Mouse (Mus musculus): ENCODE data around the gene Pdzd7. TPM values are rescaled to one million over a fixed set of nuclear protein-coding genes. Genes with fewer than 3 reads are reported as not detected.

Gene Pdzd7
- polyA plus RNA-seq, 1 experiment from 2014 or later: 0.11 TPM

DNA sequence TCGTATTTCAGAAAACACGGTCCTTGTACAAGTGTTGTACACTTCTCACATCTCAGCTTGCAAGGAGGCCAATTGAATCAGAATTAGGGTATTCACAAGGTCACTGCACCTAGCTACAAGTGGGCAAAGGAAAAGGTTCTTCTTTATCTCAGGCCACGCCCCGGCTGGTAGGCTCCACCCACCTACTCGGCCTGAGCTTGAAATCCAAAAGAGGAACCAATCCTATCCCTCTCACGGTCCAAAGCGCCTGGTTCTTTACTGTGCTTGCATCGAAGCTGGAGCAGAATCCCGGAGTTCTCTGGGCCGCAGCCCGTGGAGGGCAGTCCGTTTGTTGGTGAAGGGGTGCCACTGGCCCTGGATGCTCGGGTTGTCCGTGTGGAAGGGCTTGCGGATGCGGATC, 40.1 kb downstream of the Pdzd7 start, which contains the start of gene Twnk:
Gene Twnk (plus strand): TSS at position 220 of the 400 bp plus-strand sequence.
- Histone ChIP-seq H3K27ac (peak within 1 kb of the TSS; percentile 87), H3K4me1 (replicated peaks) (peaks cover 34% of the 10 kb centered on the region), H3K4me2 (peak within 1 kb of the TSS; percentile 88), H3K4me3 (peak within 1 kb of the TSS; percentile 97), H3K36me3 (peaks cover 21% of the 10 kb centered on the region), H3K27me3 (no peaks in the 10 kb centered on the region), H3K9ac (peak within 1 kb of the TSS; percentile 85), H3K9me3 (replicated peaks) (no peaks in the 10 kb centered on the region)
- 9% methylated on average over 16 of the region's 16 CpGs for WGBS
- 0 out of 2 replicates have a peak, but pooled peaks have one; percentile 0 for ATAC-seq (replicated peaks; ENCODE audit: insufficient number of reproducible peaks, insufficient read depth, low FRiP score, low read depth)

- Histone ChIP-seq H3K4me2 (no peak overlapping the region), H3K4me1 (replicated peaks) (peaks cover 31% of the 10 kb centered on the region), H3K9me3 (replicated peaks) (no peaks in the 10 kb centered on the region), H3K27ac (no peak overlapping the region), H3K27me3 (no peaks in the 10 kb centered on the region), H3K36me3 (peaks cover 13% of the 10 kb centered on the region; the same call in 1 of the 2 replicates), H3K9ac (no peak overlapping the region), H3K4me3 (no peak overlapping the region)
- ATAC-seq (replicated peaks; ENCODE audit: insufficient number of reproducible peaks, insufficient read depth, low FRiP score, low read depth): no peak
- WGBS: 86% methylated on average over 7 of the region's 7 CpGs
Measured at GRCm38 (mm10) chr19:45003740-45004516, 41.6 kb downstream of the Pdzd7 start.

- Histone ChIP-seq H3K9ac (no peak overlapping the region), H3K4me1 (replicated peaks) (peaks cover 21% of the 10 kb centered on the region), H3K36me3 (peaks cover 13% of the 10 kb centered on the region; the same call in 1 of the 2 replicates), H3K4me2 (no peak overlapping the region), H3K4me3 (no peak overlapping the region), H3K9me3 (replicated peaks) (no peaks in the 10 kb centered on the region), H3K27ac (no peak overlapping the region), H3K27me3 (no peaks in the 10 kb centered on the region)
- WGBS: 61% methylated on average over 3 of the region's 3 CpGs
- ATAC-seq (replicated peaks; ENCODE audit: insufficient number of reproducible peaks, insufficient read depth, low FRiP score, low read depth): no peak
Measured at GRCm38 (mm10) chr19:45002301-45002700, 43.2 kb downstream of the Pdzd7 start.

DNA sequence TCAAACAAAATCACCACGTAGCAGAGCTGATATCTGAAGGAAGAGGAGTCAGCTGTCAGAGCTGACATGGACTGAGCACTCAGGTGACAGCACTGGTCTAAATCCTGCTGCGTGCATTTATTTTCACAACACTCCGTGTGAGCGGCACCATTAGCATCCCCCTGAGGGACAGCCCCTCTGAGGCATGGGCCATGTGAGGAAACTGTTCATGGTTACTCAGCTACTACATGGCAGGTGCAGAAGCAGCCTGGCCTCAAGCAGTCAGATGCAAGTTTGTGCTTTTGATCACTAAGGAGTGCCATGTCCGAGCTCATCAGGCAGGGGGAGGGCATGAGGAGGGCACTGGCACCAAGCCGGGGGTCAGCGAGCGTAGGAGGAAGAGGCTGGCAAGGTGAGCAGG, 45.9 kb downstream of the Pdzd7 start:
- H3K4me2 ChIP-seq: no peak overlapping the region
- H3K4me3 ChIP-seq: no peak overlapping the region
- no peak overlapping the region for H3K9ac ChIP-seq
- H3K4me1 ChIP-seq (replicated peaks): peaks cover 5% of the 10 kb centered on the region
- no peak for ATAC-seq (replicated peaks; ENCODE audit: insufficient number of reproducible peaks, insufficient read depth, low FRiP score, low read depth)
- WGBS: 80% methylated on average over 8 of the region's 8 CpGs
- peaks cover 12% of the 10 kb centered on the region; the same call in 1 of the 2 replicates for H3K36me3 ChIP-seq
- H3K9me3 ChIP-seq (replicated peaks): no peaks in the 10 kb centered on the region
- H3K27me3 ChIP-seq: no peaks in the 10 kb centered on the region
- no peak overlapping the region for H3K27ac ChIP-seq

DNA sequence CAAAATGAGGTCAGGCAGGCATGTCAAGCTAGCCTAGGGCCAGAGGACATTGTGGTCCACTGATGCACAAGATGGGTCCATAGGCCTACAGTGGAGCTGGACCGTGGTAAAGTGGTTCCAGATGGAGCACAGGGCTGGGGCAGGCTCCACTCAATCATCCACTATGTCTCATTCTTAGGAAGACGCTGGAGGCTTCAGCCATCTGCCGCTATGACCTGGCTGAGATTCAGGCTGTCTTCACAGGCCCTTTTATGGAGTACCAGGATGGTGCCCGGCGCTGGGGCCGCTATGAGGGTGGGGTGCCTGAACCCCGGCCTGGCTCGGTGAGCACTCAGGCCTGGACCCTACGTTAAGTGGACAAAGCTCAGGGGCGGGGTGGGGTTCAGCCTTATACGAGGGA, 47.7 kb downstream of the Pdzd7 start:
- no peaks in the 10 kb centered on the region for H3K36me3 ChIP-seq
- no peaks in the 10 kb centered on the region for H3K4me1 ChIP-seq (replicated peaks)
- no peak for ATAC-seq (replicated peaks; ENCODE audit: insufficient number of reproducible peaks, insufficient read depth, low FRiP score, low read depth)
- WGBS: 79% methylated on average over 11 of the region's 11 CpGs
- no peaks in the 10 kb centered on the region for H3K27me3 ChIP-seq
- no peak overlapping the region for H3K27ac ChIP-seq
- no peak overlapping the region for H3K9ac ChIP-seq
- H3K4me3 ChIP-seq: no peak overlapping the region
- no peaks in the 10 kb centered on the region for H3K9me3 ChIP-seq (replicated peaks)
- no peak overlapping the region for H3K4me2 ChIP-seq

DNA sequence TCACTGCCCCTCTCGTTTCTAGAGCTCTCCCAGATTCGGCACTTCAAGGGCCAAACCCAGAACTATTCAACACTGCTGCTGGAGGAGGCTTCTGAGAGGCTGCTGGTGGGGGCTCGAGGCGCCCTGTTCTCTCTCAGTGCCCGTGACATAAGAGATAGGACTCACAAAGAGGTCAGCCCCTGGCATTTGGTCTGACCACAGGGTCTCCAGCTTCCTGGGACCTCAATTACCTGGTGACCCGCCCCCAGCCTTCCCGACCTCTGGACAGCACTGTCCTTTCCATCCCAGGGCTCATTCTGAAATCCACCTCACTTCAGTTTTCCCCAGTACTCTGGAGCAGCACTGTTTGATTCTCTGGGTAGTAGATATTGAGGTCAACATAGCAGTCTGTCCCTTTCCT, 52.8 kb downstream of the Pdzd7 start:
- Histone ChIP-seq H3K36me3 (no peaks in the 10 kb centered on the region), H3K4me3 (no peak overlapping the region), H3K27me3 (0 out of 2 replicates have a peak, but pooled peaks cover 3% of the 10 kb centered on the region), H3K9ac (no peak overlapping the region), H3K27ac (no peak overlapping the region), H3K9me3 (replicated peaks) (no peaks in the 10 kb centered on the region), H3K4me1 (replicated peaks) (peaks cover 19% of the 10 kb centered on the region), H3K4me2 (no peak overlapping the region)
- WGBS: 46% methylated on average over 7 of the region's 7 CpGs
- no peak for ATAC-seq (replicated peaks; ENCODE audit: insufficient number of reproducible peaks, insufficient read depth, low FRiP score, low read depth)

DNA sequence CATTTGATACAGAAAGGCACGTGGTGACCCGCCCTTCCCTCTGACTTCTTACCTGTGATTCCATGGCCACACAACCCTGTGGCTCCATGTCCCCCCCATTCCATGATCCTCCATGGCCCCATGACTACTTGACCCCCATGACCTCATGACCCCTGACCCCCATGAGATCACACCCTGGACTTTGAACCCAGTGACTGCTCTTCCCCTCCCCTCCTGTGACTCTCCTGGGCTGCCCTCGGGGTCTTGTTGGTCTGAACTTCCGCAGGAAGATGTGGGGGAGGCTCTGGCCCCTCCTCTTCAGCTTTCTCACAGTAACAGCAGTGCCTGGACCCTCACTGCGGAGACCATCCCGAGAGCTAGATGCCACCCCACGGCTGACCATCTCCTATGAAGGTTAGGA, 53.3 kb downstream of the Pdzd7 start:
- Histone ChIP-seq H3K27me3 (0 out of 2 replicates have a peak, but pooled peaks cover 5% of the 10 kb centered on the region), H3K27ac (no peak overlapping the region), H3K4me1 (replicated peaks) (peaks cover 19% of the 10 kb centered on the region), H3K36me3 (no peaks in the 10 kb centered on the region), H3K9ac (no peak overlapping the region), H3K9me3 (replicated peaks) (no peaks in the 10 kb centered on the region), H3K4me2 (no peak overlapping the region), H3K4me3 (no peak overlapping the region)
- 42% methylated on average over 7 of the region's 7 CpGs for WGBS
- no peak for ATAC-seq (replicated peaks; ENCODE audit: insufficient number of reproducible peaks, insufficient read depth, low FRiP score, low read depth)

- ATAC-seq (replicated peaks; ENCODE audit: insufficient number of reproducible peaks, insufficient read depth, low FRiP score, low read depth): no peak
- H3K4me2 ChIP-seq: no peak overlapping the region
- 0 out of 2 replicates have a peak, but pooled peaks cover 9% of the 10 kb centered on the region for H3K27me3 ChIP-seq
- H3K4me3 ChIP-seq: no peak overlapping the region
- 81% methylated on average over 8 of the region's 8 CpGs for WGBS
- H3K9ac ChIP-seq: no peak overlapping the region
- H3K36me3 ChIP-seq: no peaks in the 10 kb centered on the region
- no peaks in the 10 kb centered on the region for H3K9me3 ChIP-seq (replicated peaks)
- peaks cover 19% of the 10 kb centered on the region for H3K4me1 ChIP-seq (replicated peaks)
- H3K27ac ChIP-seq: no peak overlapping the region
Measured at GRCm38 (mm10) chr19:44991031-44991430, 54.5 kb downstream of the Pdzd7 start.

DNA sequence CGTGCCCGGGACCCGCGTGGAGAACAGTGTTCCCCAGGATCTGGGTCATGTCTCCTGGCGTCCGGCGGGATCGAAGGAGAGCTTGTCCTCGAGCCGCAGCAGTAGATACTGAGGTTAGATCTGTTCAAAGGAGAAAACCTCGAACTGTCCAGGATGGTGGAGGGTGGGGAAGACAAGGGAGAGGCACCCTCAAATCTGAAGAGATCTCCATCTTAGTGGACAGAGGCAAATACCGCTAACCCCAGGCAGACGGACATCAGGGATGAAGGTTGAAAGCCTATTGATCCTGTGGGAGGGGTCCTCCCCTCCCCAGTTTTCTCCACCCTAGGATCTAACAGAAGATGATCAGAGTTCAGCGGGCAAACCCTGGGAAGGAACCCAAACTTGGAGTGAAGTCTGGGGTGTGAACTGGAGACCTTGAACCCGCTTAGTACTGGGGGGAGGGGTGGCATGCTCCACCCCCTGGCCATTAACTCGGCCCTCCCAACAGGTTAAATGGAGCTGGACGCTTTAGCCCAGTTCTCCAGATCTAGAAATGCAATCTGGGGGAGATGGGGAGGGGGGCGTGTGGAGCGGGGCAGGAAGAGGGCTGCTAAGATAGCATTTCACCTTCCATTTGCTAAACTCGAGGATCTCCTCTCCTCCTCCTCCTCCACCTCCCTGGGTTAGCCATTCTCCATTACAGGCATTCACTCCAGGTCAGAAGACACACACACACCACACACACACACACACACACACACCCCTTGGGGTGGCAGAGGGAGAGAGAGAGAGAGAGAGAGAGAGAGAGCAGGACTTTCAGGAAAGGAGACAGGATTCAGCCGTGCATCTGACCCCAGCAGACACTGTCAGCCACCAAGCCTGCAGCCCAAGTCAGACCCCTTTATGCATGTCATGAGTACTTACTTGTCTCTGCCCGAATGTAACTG, 55.7 kb downstream of the Pdzd7 start:
- Histone ChIP-seq H3K4me1 (replicated peaks) (peaks cover 19% of the 10 kb centered on the region), H3K9me3 (replicated peaks) (no peaks in the 10 kb centered on the region), H3K27ac (no peak overlapping the region), H3K9ac (peak overlapping the region; percentile 73), H3K4me2 (peak overlapping the region; percentile 100), H3K27me3 (0 out of 2 replicates have a peak, but pooled peaks cover 9% of the 10 kb centered on the region), H3K4me3 (peak overlapping the region; percentile 74), H3K36me3 (no peaks in the 10 kb centered on the region)
- WGBS: 10% methylated on average over 22 of the region's 22 CpGs
- ATAC-seq (replicated peaks; ENCODE audit: insufficient number of reproducible peaks, insufficient read depth, low FRiP score, low read depth): no peak

DNA sequence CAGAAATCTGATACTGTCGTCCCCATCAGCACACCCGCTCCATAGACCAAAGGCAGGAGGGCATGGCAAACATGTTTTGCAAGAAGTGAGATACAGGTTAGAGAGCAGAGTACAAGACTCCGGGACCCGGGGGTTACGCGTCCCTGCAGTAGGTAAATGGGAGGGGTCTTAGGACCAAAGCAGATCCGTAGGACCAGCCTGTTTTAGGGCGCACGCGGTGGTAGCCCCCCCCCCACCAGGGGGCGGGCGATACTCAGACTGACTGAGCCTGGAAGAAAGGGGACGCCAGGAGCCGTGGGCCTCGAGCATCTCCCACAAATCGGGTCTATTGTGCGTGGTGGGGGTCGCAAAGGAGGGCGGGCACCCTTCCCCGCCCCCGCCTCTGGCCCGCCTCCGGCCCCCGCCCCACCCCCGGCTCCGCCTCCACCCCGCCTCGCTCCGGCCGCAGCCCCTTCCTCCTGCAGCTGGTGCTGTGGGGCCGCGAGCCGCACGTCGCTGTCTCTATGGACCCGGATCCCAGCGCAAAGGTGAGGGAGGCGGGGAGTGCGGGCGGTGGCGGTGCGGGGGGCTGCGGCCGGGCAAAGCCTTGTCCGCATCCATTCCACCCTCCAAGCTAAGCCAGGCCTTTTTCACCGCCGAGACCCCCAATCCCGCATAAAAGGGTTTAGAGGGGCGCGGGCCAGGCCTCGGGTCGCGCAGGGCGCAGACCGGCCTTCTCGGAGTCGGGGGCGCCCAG, 56.5 kb downstream of the Pdzd7 start, which contains the start of gene Sema4g:
Gene Sema4g (plus strand): TSS at position 271 of the 736 bp plus-strand sequence.
- WGBS: under 1% methylated on average over 55 of the region's 58 CpGs
- Histone ChIP-seq H3K27ac (no peak within 1 kb of the TSS), H3K9me3 (replicated peaks) (no peaks in the 10 kb centered on the region), H3K4me1 (replicated peaks) (peaks cover 19% of the 10 kb centered on the region), H3K27me3 (0 out of 2 replicates have a peak, but pooled peaks cover 9% of the 10 kb centered on the region), H3K4me3 (peak within 1 kb of the TSS; percentile 74), H3K4me2 (peak within 1 kb of the TSS; percentile 100), H3K9ac (peak within 1 kb of the TSS; percentile 73), H3K36me3 (no peaks in the 10 kb centered on the region)
- peak; percentile 76 for ATAC-seq (replicated peaks; ENCODE audit: insufficient number of reproducible peaks, insufficient read depth, low FRiP score, low read depth)

All from heart, embryonic 15.5 days (tissue).